Mouse (Mus musculus) intestine, embryonic 16.5 days (tissue): Measurements from ENCODE around the gene Acadsb. TPM values are rescaled to one million over a fixed set of nuclear protein-coding genes. Genes with fewer than 3 reads are reported as not detected.
A peak's percentile ranks its signal among the peaks of the same experiment; 100 is the strongest.
"Not testable (repeated sequence)": the region's sequence is repeated elsewhere in the genome, so short reads cannot be mapped to it uniquely, and the experiment has no call there.

Experiments used
- ATAC-seq: fragments of 200-750 bp; cut with Nextera tagmentation; 2 replicates; pipeline ENCODE4 v1.8.0; 2017; ENCODE audit warnings: moderate TSS enrichment, moderate library complexity
- H3K27ac ChIP-seq: fragments of 300-500 bp; sonication (generic); 2 replicates; pipeline ENCODE4 v1.5.1; 2014; ENCODE audit warnings: mild to moderate bottlenecking, low read length
- H3K27me3 ChIP-seq: fragments of 300-500 bp; sonication (generic); replicated peaks from 2 replicates; pipeline ENCODE4 v1.6.1; 2014; ENCODE audit warnings: low read length, control low read depth, mixed read lengths; ENCODE audit not compliant: control insufficient read depth, insufficient read depth
- H3K36me3 ChIP-seq: fragments of 300-500 bp; sonication (generic); 2 replicates; pipeline ENCODE4 v1.6.1; 2014; ENCODE audit warnings: low read length, control low read depth; ENCODE audit not compliant: control insufficient read depth, insufficient read depth
- H3K4me1 ChIP-seq: fragments of 300-500 bp; sonication (generic); 2 replicates; pipeline ENCODE4 v1.6.1; 2014; ENCODE audit warnings: low read length, control low read depth, mixed read lengths; ENCODE audit not compliant: control insufficient read depth, insufficient read depth
- H3K4me2 ChIP-seq: fragments of 300-500 bp; sonication (generic); 2 replicates; pipeline ENCODE4 v1.6.1; 2014; ENCODE audit warnings: low read depth, low read length, control low read depth
- H3K4me3 ChIP-seq: fragments of 300-500 bp; sonication (generic); 2 replicates; pipeline ENCODE4 v1.5.1; 2014; ENCODE audit warnings: mild to moderate bottlenecking, low read length
- H3K9ac ChIP-seq: fragments of 300-500 bp; sonication (generic); 2 replicates; pipeline ENCODE4 v1.6.1; 2014; ENCODE audit warnings: low read depth, low read length
- H3K9me3 ChIP-seq: fragments of 300-500 bp; sonication (generic); 2 replicates; pipeline ENCODE4 v1.6.1; 2016; ENCODE audit warnings: low read length, control low read depth; ENCODE audit not compliant: control insufficient read depth
- WGBS: fragments of 180-500 bp; shearing (Covaris S2); extraction: QIAGEN DNeasy Blood & Tissue Kit; methylation state at CpG from one replicate; pipeline ENCODE4 v1.1.7; 2014; 5-methylcytosine and 5-hydroxymethylcytosine counted together
- polyA plus RNA-seq: library from polyadenylated mRNA; unstranded; fragments of >200 nt; fragmentation: Nextera tagmentation; extraction: Ambion mirVana; gene quantifications from 2 replicates; pipeline ENCODE4 v1.2.1, GENCODE M21; 2015

Acadsb gene
- polyA plus RNA-seq, 1 experiment from 2014 or later: 75.2 TPM

GRCm38 (mm10) chr7:131409321-131409987, 947 bp upstream of the Acadsb start:
- no peaks in the 10 kb centered on the region for H3K9me3 ChIP-seq
- ATAC-seq: peak; percentile 15; the same call in 1 of the 2 replicates
- 4% methylated on average over 16 of the region's 16 CpGs for WGBS
- no peaks in the 10 kb centered on the region for H3K36me3 ChIP-seq
- H3K4me2 ChIP-seq: peak overlapping the region; percentile 81
- no peak overlapping the region; the same call in 1 of the 2 replicates for H3K27ac ChIP-seq
- H3K4me1 ChIP-seq: peaks cover 13% of the 10 kb centered on the region
- H3K4me3 ChIP-seq: peak overlapping the region; percentile 97
- peak overlapping the region; percentile 97 for H3K9ac ChIP-seq
- H3K27me3 ChIP-seq: no peaks in the 10 kb centered on the region

GRCm38 (mm10) chr7:131409988-131410385, 414 bp upstream of the Acadsb start:
- ATAC-seq: peak; percentile 71
- under 1% methylated on average over 38 of the region's 38 CpGs for WGBS
- H3K9me3 ChIP-seq: no peaks in the 10 kb centered on the region
- peak overlapping the region; percentile 97 for H3K9ac ChIP-seq
- H3K36me3 ChIP-seq: no peaks in the 10 kb centered on the region
- peak overlapping the region; percentile 81 for H3K4me2 ChIP-seq
- peak overlapping the region; percentile 97 for H3K4me3 ChIP-seq
- no peaks in the 10 kb centered on the region for H3K27me3 ChIP-seq
- peak overlapping the region; percentile 66 for H3K27ac ChIP-seq
- peaks cover 13% of the 10 kb centered on the region for H3K4me1 ChIP-seq

- 21% methylated on average over 10 of the region's 10 CpGs for WGBS
These were observed 980 bp downstream of the Acadsb start for GRCm38 (mm10) chr7:131411221-131411940.

GRCm38 (mm10) chr7:131411941-131412270, 1.5 kb downstream of the Acadsb start:
- 35% methylated on average over 2 of the region's 2 CpGs for WGBS
- Histone ChIP-seq H3K9me3 (no peaks in the 10 kb centered on the region), H3K9ac (no peak overlapping the region), H3K36me3 (no peaks in the 10 kb centered on the region), H3K4me2 (peak overlapping the region; percentile 1; the same call in 1 of the 2 replicates), H3K4me3 (no peak overlapping the region), H3K27me3 (no peaks in the 10 kb centered on the region), H3K27ac (no peak overlapping the region), H3K4me1 (peaks cover 13% of the 10 kb centered on the region)
- no peak for ATAC-seq

More at GRCm38 (mm10) chr7:131411221-131411940, 980 bp downstream of the Acadsb start:
- Histone ChIP-seq H3K4me1 (peaks cover 13% of the 10 kb centered on the region), H3K36me3 (no peaks in the 10 kb centered on the region), H3K27me3 (no peaks in the 10 kb centered on the region), H3K4me2 (peak overlapping the region; percentile 72), H3K9me3 (no peaks in the 10 kb centered on the region), H3K27ac (peak overlapping the region; percentile 75), H3K4me3 (peak overlapping the region; percentile 97), H3K9ac (peak overlapping the region; percentile 87)
- no peak for ATAC-seq

GRCm38 (mm10) chr7:131416742-131417141, 6.3 kb downstream of the Acadsb start:
- not testable (repeated sequence) for H3K4me2 ChIP-seq, H3K9ac ChIP-seq, ATAC-seq, H3K36me3 ChIP-seq, H3K4me1 ChIP-seq, H3K27me3 ChIP-seq, H3K4me3 ChIP-seq, H3K9me3 ChIP-seq, H3K27ac ChIP-seq

GRCm38 (mm10) chr7:131417605-131418004, 7.2 kb downstream of the Acadsb start:
- H3K9me3 ChIP-seq: no peaks in the 10 kb centered on the region
- H3K27me3 ChIP-seq: no peaks in the 10 kb centered on the region
- no peak overlapping the region for H3K9ac ChIP-seq
- no peak overlapping the region for H3K27ac ChIP-seq
- no peaks in the 10 kb centered on the region for H3K36me3 ChIP-seq
- H3K4me3 ChIP-seq: no peak overlapping the region
- no peak for ATAC-seq
- H3K4me1 ChIP-seq: peaks cover 3% of the 10 kb centered on the region; the same call in 1 of the 2 replicates
- H3K4me2 ChIP-seq: no peak overlapping the region

- Histone ChIP-seq H3K9me3 (no peaks in the 10 kb centered on the region), H3K9ac (no peak overlapping the region), H3K36me3 (no peaks in the 10 kb centered on the region; the same call in 1 of the 2 replicates), H3K27me3 (no peaks in the 10 kb centered on the region), H3K4me1 (no peaks in the 10 kb centered on the region), H3K4me3 (no peak overlapping the region), H3K4me2 (no peak overlapping the region), H3K27ac (no peak overlapping the region)
- 75% methylated on average over 2 of the region's 2 CpGs for WGBS
- peak; percentile 68 for ATAC-seq
These were observed 14.5 kb downstream of the Acadsb start for GRCm38 (mm10) chr7:131424912-131425311.

- Histone ChIP-seq H3K27ac (no peak overlapping the region), H3K27me3 (no peaks in the 10 kb centered on the region), H3K9me3 (no peaks in the 10 kb centered on the region), H3K36me3 (peaks cover 3% of the 10 kb centered on the region; the same call in 1 of the 2 replicates), H3K4me1 (no peaks in the 10 kb centered on the region), H3K9ac (no peak overlapping the region), H3K4me3 (no peak overlapping the region), H3K4me2 (no peak overlapping the region)
- no peak for ATAC-seq
- WGBS: 90% methylated on average over 5 of the region's 5 CpGs
These were observed 16.9 kb downstream of the Acadsb start for GRCm38 (mm10) chr7:131427331-131427730.

- no peak overlapping the region for H3K27ac ChIP-seq
- H3K4me1 ChIP-seq: no peaks in the 10 kb centered on the region
- no peaks in the 10 kb centered on the region for H3K27me3 ChIP-seq
- peaks cover 3% of the 10 kb centered on the region; the same call in 1 of the 2 replicates for H3K36me3 ChIP-seq
- H3K9ac ChIP-seq: no peak overlapping the region
- H3K4me3 ChIP-seq: no peak overlapping the region
- ATAC-seq: no peak
- WGBS: 17% methylated on average over 1 of the region's 1 CpGs
- H3K4me2 ChIP-seq: no peak overlapping the region
- H3K9me3 ChIP-seq: no peaks in the 10 kb centered on the region
These were observed 21.8 kb downstream of the Acadsb start for GRCm38 (mm10) chr7:131432244-131432643.
